Mouse (Mus musculus): Measurements from ENCODE around the gene Nsl1. TPM values are rescaled to one million over a fixed set of nuclear protein-coding genes. Genes with fewer than 3 reads are reported as not detected.
"Not testable (repeated sequence)": the region's sequence is repeated elsewhere in the genome, so short reads cannot be mapped to it uniquely, and the experiment has no call there.

Gene Nsl1
- polyA plus RNA-seq, 1 experiment from 2014 or later: 12.7 TPM

- ATAC-seq (ENCODE audit: low read depth): peak; percentile 98
- Histone ChIP-seq H3K27me3 (ENCODE audit: control insufficient read depth, insufficient read depth, low read depth, low read length) (no peaks in the 10 kb centered on the region), H3K27ac (ENCODE audit: low read length) (peak within 1 kb of the TSS; percentile 70), H3K9me3 (replicated peaks; ENCODE audit: control insufficient read depth, low read length) (no peaks in the 10 kb centered on the region), H3K4me2 (ENCODE audit: low read depth, low read length) (peak within 1 kb of the TSS; percentile 98), H3K9ac (ENCODE audit: low read depth, low read length) (peak within 1 kb of the TSS; percentile 85), H3K4me1 (ENCODE audit: control insufficient read depth, low read depth, low read length) (peaks cover 18% of the 10 kb centered on the region), H3K4me3 (ENCODE audit: low read depth, low read length) (peak within 1 kb of the TSS; percentile 77), H3K36me3 (ENCODE audit: control insufficient read depth, insufficient read depth) (no peaks in the 10 kb centered on the region)
- under 1% methylated on average over 50 of the region's 50 CpGs for WGBS (ENCODE audit: insufficient replicate concordance)
Measured at GRCm38 (mm10) chr1:191026021-191026713, 36.6 kb upstream of the Nsl1 start, which contains the start of gene Flvcr1. Flvcr1 (minus strand) TSS chr1:191026158.

DNA sequence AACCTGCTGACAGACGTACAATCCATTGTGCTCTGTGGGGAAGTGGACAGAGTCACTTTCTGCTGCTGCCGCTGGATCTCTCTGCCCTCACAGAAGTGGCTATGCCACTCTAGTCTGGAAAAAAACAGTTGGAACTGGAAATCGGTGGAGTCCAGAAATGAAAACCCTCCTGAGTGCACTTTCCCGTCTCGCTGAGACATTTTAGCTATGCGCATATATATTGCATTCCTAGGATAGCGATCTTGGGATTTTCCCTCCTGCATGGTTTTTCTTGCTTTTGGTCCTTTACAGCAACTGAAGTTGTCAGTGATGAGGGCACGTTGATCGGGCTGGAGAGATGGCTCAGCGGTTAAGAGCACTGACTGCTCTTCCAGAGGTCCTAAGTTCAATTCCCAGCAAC is 32.6 kb upstream of the Nsl1 start:
- Histone ChIP-seq H3K4me3 (ENCODE audit: low read depth, low read length) (no peak overlapping the region), H3K27ac (ENCODE audit: low read length) (no peak overlapping the region), H3K4me1 (ENCODE audit: control insufficient read depth, low read depth, low read length) (peaks cover 12% of the 10 kb centered on the region), H3K36me3 (ENCODE audit: control insufficient read depth, insufficient read depth) (no peaks in the 10 kb centered on the region), H3K4me2 (ENCODE audit: low read depth, low read length) (no peak overlapping the region), H3K27me3 (ENCODE audit: control insufficient read depth, insufficient read depth, low read depth, low read length) (no peaks in the 10 kb centered on the region), H3K9me3 (replicated peaks; ENCODE audit: control insufficient read depth, low read length) (no peaks in the 10 kb centered on the region), H3K9ac (ENCODE audit: low read depth, low read length) (no peak overlapping the region)
- WGBS (ENCODE audit: insufficient replicate concordance): 63% methylated on average over 10 of the region's 10 CpGs
- ATAC-seq (ENCODE audit: low read depth): no peak

- not testable (repeated sequence) for H3K9me3 ChIP-seq (replicated peaks; ENCODE audit: control insufficient read depth, low read length); H3K4me2 ChIP-seq (ENCODE audit: low read depth, low read length); H3K27ac ChIP-seq (ENCODE audit: low read length); H3K4me1 ChIP-seq (ENCODE audit: control insufficient read depth, low read depth, low read length); H3K27me3 ChIP-seq (ENCODE audit: control insufficient read depth, insufficient read depth, low read depth, low read length); H3K36me3 ChIP-seq (ENCODE audit: control insufficient read depth, insufficient read depth); H3K4me3 ChIP-seq (ENCODE audit: low read depth, low read length); ATAC-seq (ENCODE audit: low read depth); H3K9ac ChIP-seq (ENCODE audit: low read depth, low read length)
- WGBS (ENCODE audit: insufficient replicate concordance): 42% methylated on average over 6 of the region's 6 CpGs
Measured at GRCm38 (mm10) chr1:191030922-191031425, 31.8 kb upstream of the Nsl1 start.

DNA sequence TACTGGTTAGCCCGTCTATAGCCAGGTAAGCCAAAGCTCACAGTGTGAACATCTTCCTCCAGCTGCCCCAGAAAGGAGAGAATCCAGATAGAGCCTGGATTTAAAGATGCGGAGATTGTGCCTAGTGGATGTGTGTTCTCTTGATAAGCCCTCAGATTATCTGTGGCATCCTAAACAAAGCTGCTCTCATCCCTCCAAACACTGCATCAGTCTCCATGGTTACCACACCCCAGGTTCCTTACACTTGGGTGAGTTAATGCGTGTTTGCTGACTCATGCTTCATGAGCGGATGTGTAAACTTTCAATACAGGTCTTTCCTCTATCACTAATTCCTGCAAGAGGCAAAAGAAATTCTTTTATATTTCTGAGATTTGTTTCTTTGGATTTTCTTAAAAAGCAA is 27.2 kb upstream of the Nsl1 start:
- Histone ChIP-seq H3K9me3 (replicated peaks; ENCODE audit: control insufficient read depth, low read length) (no peaks in the 10 kb centered on the region), H3K9ac (ENCODE audit: low read depth, low read length) (no peak overlapping the region), H3K4me3 (ENCODE audit: low read depth, low read length) (no peak overlapping the region), H3K4me2 (ENCODE audit: low read depth, low read length) (no peak overlapping the region), H3K27ac (ENCODE audit: low read length) (no peak overlapping the region), H3K4me1 (ENCODE audit: control insufficient read depth, low read depth, low read length) (no peaks in the 10 kb centered on the region), H3K27me3 (ENCODE audit: control insufficient read depth, insufficient read depth, low read depth, low read length) (no peaks in the 10 kb centered on the region), H3K36me3 (ENCODE audit: control insufficient read depth, insufficient read depth) (no peaks in the 10 kb centered on the region)
- 32% methylated on average over 4 of the region's 4 CpGs for WGBS (ENCODE audit: insufficient replicate concordance)
- ATAC-seq (ENCODE audit: low read depth): no peak

DNA sequence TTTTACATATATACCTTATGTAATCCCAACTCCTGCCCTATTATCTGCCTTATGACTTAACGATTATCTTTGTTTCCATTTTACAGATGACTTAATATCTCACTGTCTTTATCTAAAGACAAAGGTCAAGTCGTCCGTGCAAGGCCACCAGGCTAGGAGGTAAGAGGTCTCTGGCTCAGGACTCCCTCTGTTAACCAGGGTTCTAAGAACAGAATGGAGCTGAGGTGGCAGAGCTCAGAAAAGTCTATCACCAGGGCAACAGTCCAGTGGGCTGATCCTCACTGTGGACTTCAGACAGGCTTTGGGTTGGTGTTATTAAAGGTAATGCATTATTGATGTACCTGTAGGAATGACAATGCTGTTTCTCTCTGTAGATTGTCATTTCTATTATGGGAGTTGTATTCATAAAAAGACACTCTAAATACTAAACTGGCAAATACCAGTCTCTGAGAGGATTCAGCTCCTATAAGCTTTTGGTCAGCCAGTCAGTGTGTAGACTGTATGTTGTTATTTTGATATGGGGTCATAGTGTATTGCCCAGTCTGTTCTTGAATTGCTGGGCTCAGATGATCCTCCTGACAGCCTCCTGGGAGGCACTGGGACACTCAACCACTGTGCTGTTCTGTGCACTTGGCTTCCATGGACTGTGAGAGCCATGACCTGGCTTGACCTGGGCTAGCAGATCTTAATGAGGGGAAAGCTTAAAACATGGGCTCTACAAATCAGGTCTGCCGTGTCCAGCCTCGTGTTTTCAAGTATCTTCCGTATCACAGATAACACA is 26.1 kb upstream of the Nsl1 start, which contains the start of gene Spata45:
Spata45 (plus strand) TSS at position 86 of the 781 bp plus-strand sequence.
- Histone ChIP-seq H3K27ac (ENCODE audit: low read length) (no peak within 1 kb of the TSS), H3K4me2 (ENCODE audit: low read depth, low read length) (no peak within 1 kb of the TSS), H3K27me3 (ENCODE audit: control insufficient read depth, insufficient read depth, low read depth, low read length) (no peaks in the 10 kb centered on the region), H3K4me1 (ENCODE audit: control insufficient read depth, low read depth, low read length) (no peaks in the 10 kb centered on the region), H3K9ac (ENCODE audit: low read depth, low read length) (no peak within 1 kb of the TSS), H3K9me3 (replicated peaks; ENCODE audit: control insufficient read depth, low read length) (no peaks in the 10 kb centered on the region), H3K4me3 (ENCODE audit: low read depth, low read length) (no peak within 1 kb of the TSS), H3K36me3 (ENCODE audit: control insufficient read depth, insufficient read depth) (no peaks in the 10 kb centered on the region)
- ATAC-seq (ENCODE audit: low read depth): no peak
- WGBS (ENCODE audit: insufficient replicate concordance): 50% methylated on average over 6 of the region's 6 CpGs

DNA sequence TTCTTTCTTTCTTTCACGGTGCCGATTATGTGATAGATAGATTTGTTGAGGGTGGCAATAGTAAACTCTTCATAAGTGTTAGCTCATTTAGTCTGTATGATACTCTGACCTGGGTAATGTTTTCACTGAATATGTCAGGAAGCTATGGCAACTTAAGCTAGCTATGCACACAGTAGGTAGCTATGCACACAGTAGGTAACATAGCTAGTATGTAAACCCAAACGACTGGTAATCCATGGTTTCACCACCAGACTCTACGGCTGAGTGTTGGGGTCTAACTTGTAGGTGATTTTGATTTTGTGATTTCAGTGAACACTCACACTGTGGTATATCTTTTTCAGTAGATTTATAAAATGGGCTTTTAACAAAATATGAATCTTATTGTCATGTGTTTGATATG is 24.8 kb upstream of the Nsl1 start:
- Histone ChIP-seq H3K4me1 (ENCODE audit: control insufficient read depth, low read depth, low read length) (no peaks in the 10 kb centered on the region; the same call in 1 of the 2 replicates), H3K4me2 (ENCODE audit: low read depth, low read length) (no peak overlapping the region), H3K36me3 (ENCODE audit: control insufficient read depth, insufficient read depth) (no peaks in the 10 kb centered on the region), H3K27me3 (ENCODE audit: control insufficient read depth, insufficient read depth, low read depth, low read length) (no peaks in the 10 kb centered on the region), H3K4me3 (ENCODE audit: low read depth, low read length) (no peak overlapping the region), H3K9ac (ENCODE audit: low read depth, low read length) (no peak overlapping the region), H3K9me3 (replicated peaks; ENCODE audit: control insufficient read depth, low read length) (no peaks in the 10 kb centered on the region), H3K27ac (ENCODE audit: low read length) (no peak overlapping the region)
- no peak for ATAC-seq (ENCODE audit: low read depth)
- 63% methylated on average over 4 of the region's 4 CpGs for whole genome bisulfite sequencing (ENCODE audit: insufficient replicate concordance)

DNA sequence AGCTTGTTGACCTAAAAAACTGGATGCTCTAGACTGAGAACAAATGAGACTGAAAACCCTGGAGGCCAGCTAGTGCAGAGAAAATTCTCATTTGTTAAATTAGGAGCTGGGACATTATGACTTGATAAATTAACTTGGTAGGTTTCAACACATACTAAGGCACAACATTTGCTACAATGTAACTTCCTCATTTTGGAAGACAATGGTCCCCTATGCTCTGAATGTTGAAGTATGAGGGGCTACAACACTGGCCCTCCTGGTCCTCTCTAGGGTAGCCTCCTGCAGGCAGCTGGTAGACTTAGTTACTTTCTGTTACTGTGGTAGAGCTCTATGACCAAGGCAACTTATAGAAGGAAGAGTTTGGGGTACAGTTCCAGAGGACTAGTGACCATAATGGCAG is 21.5 kb upstream of the Nsl1 start:
- Histone ChIP-seq H3K4me1 (ENCODE audit: control insufficient read depth, low read depth, low read length) (no peaks in the 10 kb centered on the region; the same call in 1 of the 2 replicates), H3K27me3 (ENCODE audit: control insufficient read depth, insufficient read depth, low read depth, low read length) (no peaks in the 10 kb centered on the region), H3K9ac (ENCODE audit: low read depth, low read length) (no peak overlapping the region), H3K27ac (ENCODE audit: low read length) (no peak overlapping the region), H3K9me3 (replicated peaks; ENCODE audit: control insufficient read depth, low read length) (no peaks in the 10 kb centered on the region), H3K4me3 (ENCODE audit: low read depth, low read length) (no peak overlapping the region), H3K4me2 (ENCODE audit: low read depth, low read length) (no peak overlapping the region), H3K36me3 (ENCODE audit: control insufficient read depth, insufficient read depth) (no peaks in the 10 kb centered on the region)
- ATAC-seq (ENCODE audit: low read depth): no peak

DNA sequence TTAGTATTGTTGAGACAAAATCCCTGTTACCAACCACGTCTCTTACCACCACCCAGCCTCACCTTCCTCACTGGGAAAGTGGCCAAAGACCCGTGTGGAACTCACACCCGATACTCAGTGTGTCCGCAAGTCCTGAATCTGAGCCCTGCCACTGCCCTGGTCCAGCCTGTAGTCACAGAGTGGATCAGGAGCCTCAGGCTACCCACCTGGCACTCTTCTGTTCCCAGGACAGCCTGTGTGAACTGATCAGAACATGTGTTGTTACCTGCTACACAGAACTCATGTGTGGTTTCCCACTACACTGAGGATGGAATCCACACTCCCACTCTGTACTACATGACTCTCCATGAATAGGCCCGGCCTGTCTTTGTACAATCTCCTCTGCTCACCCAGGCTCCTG is 20.7 kb upstream of the Nsl1 start:
- no peak overlapping the region for H3K4me3 ChIP-seq (ENCODE audit: low read depth, low read length)
- no peaks in the 10 kb centered on the region for H3K9me3 ChIP-seq (replicated peaks; ENCODE audit: control insufficient read depth, low read length)
- ATAC-seq (ENCODE audit: low read depth): no peak
- H3K4me2 ChIP-seq (ENCODE audit: low read depth, low read length): no peak overlapping the region
- no peaks in the 10 kb centered on the region for H3K27me3 ChIP-seq (ENCODE audit: control insufficient read depth, insufficient read depth, low read depth, low read length)
- WGBS (ENCODE audit: insufficient replicate concordance): 71% methylated on average over 5 of the region's 5 CpGs
- H3K27ac ChIP-seq (ENCODE audit: low read length): no peak overlapping the region
- no peaks in the 10 kb centered on the region; the same call in 1 of the 2 replicates for H3K4me1 ChIP-seq (ENCODE audit: control insufficient read depth, low read depth, low read length)
- no peak overlapping the region for H3K9ac ChIP-seq (ENCODE audit: low read depth, low read length)
- H3K36me3 ChIP-seq (ENCODE audit: control insufficient read depth, insufficient read depth): no peaks in the 10 kb centered on the region

DNA sequence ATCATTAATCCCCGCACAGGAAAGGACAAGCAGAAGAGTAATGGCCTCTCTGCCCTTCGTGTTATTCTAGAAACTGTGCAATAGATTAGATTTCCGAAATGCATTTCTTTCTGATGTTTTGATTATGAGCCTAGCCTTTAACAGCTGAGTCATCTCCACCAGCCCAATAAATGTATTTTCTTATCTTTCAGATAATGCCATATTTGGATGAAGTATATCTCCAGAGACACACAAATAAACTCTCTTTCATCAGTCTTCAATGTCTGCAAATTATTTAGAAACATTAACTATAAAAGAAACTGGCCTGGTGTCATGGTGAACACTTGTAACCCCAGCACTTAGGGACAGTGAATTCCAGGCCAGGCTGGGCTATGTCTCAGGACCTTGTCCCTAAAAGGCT is 20.1 kb upstream of the Nsl1 start:
- WGBS (ENCODE audit: insufficient replicate concordance): 43% methylated on average over 3 of the region's 3 CpGs
- Histone ChIP-seq H3K9ac (ENCODE audit: low read depth, low read length) (no peak overlapping the region), H3K9me3 (replicated peaks; ENCODE audit: control insufficient read depth, low read length) (no peaks in the 10 kb centered on the region), H3K27ac (ENCODE audit: low read length) (no peak overlapping the region), H3K4me2 (ENCODE audit: low read depth, low read length) (no peak overlapping the region), H3K36me3 (ENCODE audit: control insufficient read depth, insufficient read depth) (no peaks in the 10 kb centered on the region), H3K4me3 (ENCODE audit: low read depth, low read length) (no peak overlapping the region), H3K27me3 (ENCODE audit: control insufficient read depth, insufficient read depth, low read depth, low read length) (no peaks in the 10 kb centered on the region), H3K4me1 (ENCODE audit: control insufficient read depth, low read depth, low read length) (no peaks in the 10 kb centered on the region; the same call in 1 of the 2 replicates)
- no peak for ATAC-seq (ENCODE audit: low read depth)

All from liver, embryonic 16.5 days (tissue).